Mouse (Mus musculus) heart, embryonic 16.5 days (tissue): ENCODE data around the gene Scaf4. TPM values are rescaled to one million over a fixed set of nuclear protein-coding genes. Genes with fewer than 3 reads are reported as not detected.

ENCODE experiments used
- ATAC-seq: fragments of 200-750 bp; cut with Nextera tagmentation; replicated peaks from 2 replicates; pipeline ENCODE4 v1.8.0; 2017; ENCODE audit warnings: moderate number of reproducible peaks; ENCODE audit not compliant: insufficient read depth, low FRiP score; ENCODE audit errors: extremely low read depth
- H3K27ac ChIP-seq: fragments of 300-500 bp; sonication (generic); 2 replicates; pipeline ENCODE4 v1.5.1; 2014; ENCODE audit warnings: mild to moderate bottlenecking, low read length, control low read depth, moderate library complexity
- H3K27me3 ChIP-seq: fragments of 300-500 bp; sonication (generic); 2 replicates; pipeline ENCODE4 v1.6.1; 2014; ENCODE audit warnings: low read length, mixed read lengths; ENCODE audit not compliant: control insufficient read depth, insufficient read depth
- H3K36me3 ChIP-seq: fragments of 300-500 bp; sonication (generic); 2 replicates; pipeline ENCODE4 v1.6.1; 2014; ENCODE audit not compliant: control insufficient read depth, insufficient read depth
- H3K4me1 ChIP-seq: fragments of 300-500 bp; sonication (generic); 2 replicates; pipeline ENCODE4 v1.6.1; 2014; ENCODE audit warnings: low read length, mixed read lengths; ENCODE audit not compliant: control insufficient read depth, insufficient read depth
- H3K4me2 ChIP-seq: fragments of 300-500 bp; sonication (generic); 2 replicates; pipeline ENCODE4 v1.6.1; 2014; ENCODE audit warnings: low read depth, mild to moderate bottlenecking, control low read depth, low read length
- H3K4me3 ChIP-seq: fragments of 300-500 bp; sonication (generic); 2 replicates; pipeline ENCODE4 v1.5.1; 2014; ENCODE audit warnings: mild to moderate bottlenecking, control low read depth, low read length
- H3K9ac ChIP-seq: fragments of 300-500 bp; sonication (generic); 2 replicates; pipeline ENCODE4 v1.6.1; 2014; ENCODE audit warnings: low read length, control low read depth
- H3K9me3 ChIP-seq: fragments of 300-500 bp; sonication (generic); replicated peaks from 2 replicates; pipeline ENCODE4 v1.6.1; 2016; ENCODE audit warnings: low read length; ENCODE audit not compliant: control insufficient read depth
- WGBS: fragments of 180-500 bp; shearing (Covaris S2); extraction: QIAGEN DNeasy Blood & Tissue Kit; methylation state at CpG from one replicate; pipeline ENCODE4 v1.1.7; 2014; 5-methylcytosine and 5-hydroxymethylcytosine counted together
- polyA plus RNA-seq: library from polyadenylated mRNA; unstranded; fragments of >200 nt; fragmentation: Nextera tagmentation; extraction: Ambion mirVana; gene quantifications from 2 replicates; pipeline ENCODE4 v1.2.1, GENCODE M21; 2015

Scaf4 gene
- polyA plus RNA-seq, 1 experiment from 2014 or later, result 17.0 TPM

DNA sequence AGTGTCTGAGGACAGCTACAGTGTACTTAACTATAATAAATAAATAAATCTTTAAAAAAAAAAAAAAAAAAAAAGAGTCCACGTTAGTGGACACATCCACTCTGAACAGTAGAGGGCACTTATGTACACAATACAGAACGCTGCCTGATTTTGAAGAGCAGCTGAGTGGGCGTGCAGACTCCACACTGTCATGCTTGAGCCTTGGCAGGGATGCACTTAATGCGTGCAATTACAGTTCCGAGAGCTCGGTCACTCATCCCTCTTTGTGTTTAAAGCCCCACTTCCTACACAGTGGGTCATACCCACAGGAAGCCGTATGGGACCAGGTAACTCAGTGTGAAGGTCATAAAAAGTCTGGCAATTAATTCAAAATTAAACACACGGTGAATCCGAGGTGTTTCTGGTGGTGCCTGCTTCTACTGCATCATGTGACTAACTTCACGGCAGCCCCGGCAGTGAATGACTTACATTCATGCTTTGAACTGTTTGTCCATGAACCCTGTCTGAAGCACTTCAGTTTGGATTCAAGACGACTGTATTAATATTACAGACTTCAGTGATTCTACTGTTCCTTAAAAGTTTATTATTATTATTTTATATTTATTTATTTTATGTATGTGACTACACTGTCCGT is 28.3 kb upstream of the Scaf4 start:
- Histone ChIP-seq H3K27me3 (no peaks in the 10 kb centered on the region), H3K9ac (no peak overlapping the region), H3K4me1 (no peaks in the 10 kb centered on the region), H3K27ac (no peak overlapping the region), H3K36me3 (no peaks in the 10 kb centered on the region), H3K4me2 (no peak overlapping the region), H3K4me3 (no peak overlapping the region), H3K9me3 (no peaks in the 10 kb centered on the region)
- 0 out of 2 replicates have a peak, but pooled peaks have one; percentile 6 for ATAC-seq
- 62% methylated on average over 13 of the region's 13 CpGs for WGBS

DNA sequence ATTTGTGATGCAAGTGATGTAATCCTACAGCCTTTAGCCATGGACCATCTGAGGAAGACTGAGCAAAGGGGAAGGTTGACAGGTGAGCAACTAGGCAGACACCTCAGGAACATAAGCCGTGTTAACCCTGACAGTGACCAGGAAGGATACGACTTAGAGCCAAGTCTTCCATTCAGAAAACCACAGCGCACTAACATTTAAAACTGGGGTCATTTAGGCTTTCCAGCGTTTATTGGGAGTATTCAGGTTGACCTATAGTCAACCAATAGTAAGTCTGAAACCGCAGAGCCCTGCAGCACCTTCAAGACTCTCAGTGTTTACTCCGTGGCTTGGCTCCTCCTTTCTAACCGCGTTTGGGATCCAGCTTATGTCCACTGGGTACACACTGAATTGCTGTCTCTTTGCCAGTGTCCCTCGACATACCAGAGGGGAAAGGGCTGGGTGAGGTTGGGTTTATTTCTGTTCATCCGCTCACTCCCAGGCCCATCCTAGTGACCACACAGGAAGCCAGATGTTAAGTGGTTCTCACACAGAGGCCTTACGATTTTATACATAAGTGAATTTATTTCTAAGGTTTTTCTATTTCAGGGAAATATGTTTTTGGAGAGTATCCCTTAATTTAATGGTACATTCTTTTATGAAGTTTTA is 26.3 kb upstream of the Scaf4 start:
- Histone ChIP-seq H3K4me3 (no peak overlapping the region), H3K9ac (no peak overlapping the region), H3K36me3 (no peaks in the 10 kb centered on the region), H3K4me1 (no peaks in the 10 kb centered on the region), H3K27ac (no peak overlapping the region), H3K9me3 (no peaks in the 10 kb centered on the region), H3K4me2 (no peak overlapping the region), H3K27me3 (no peaks in the 10 kb centered on the region)
- ATAC-seq, result no peak
- 70% methylated on average over 11 of the region's 11 CpGs for WGBS

- Histone ChIP-seq H3K27ac (no peak overlapping the region), H3K4me3 (no peak overlapping the region), H3K4me1 (no peaks in the 10 kb centered on the region), H3K9ac (no peak overlapping the region), H3K36me3 (no peaks in the 10 kb centered on the region), H3K27me3 (no peaks in the 10 kb centered on the region), H3K9me3 (no peaks in the 10 kb centered on the region), H3K4me2 (no peak overlapping the region)
- ATAC-seq, result no peak
- WGBS, result 74% methylated on average over 3 of the region's 3 CpGs
Measured at GRCm38 (mm10) chr16:90309784-90310183, 25.5 kb upstream of the Scaf4 start.

GRCm38 (mm10) chr16:90303988-90304299 is 19.6 kb upstream of the Scaf4 start:
- Histone ChIP-seq H3K4me1 (peaks cover 7% of the 10 kb centered on the region; the same call in 1 of the 2 replicates), H3K4me3 (no peak overlapping the region), H3K9ac (no peak overlapping the region), H3K27ac (peak overlapping the region; percentile 56), H3K36me3 (no peaks in the 10 kb centered on the region), H3K9me3 (no peaks in the 10 kb centered on the region), H3K27me3 (no peaks in the 10 kb centered on the region), H3K4me2 (no peak overlapping the region)
- ATAC-seq, result peak; percentile 73; the same call in 1 of the 2 replicates
- 44% methylated on average over 2 of the region's 2 CpGs for whole genome bisulfite sequencing

DNA sequence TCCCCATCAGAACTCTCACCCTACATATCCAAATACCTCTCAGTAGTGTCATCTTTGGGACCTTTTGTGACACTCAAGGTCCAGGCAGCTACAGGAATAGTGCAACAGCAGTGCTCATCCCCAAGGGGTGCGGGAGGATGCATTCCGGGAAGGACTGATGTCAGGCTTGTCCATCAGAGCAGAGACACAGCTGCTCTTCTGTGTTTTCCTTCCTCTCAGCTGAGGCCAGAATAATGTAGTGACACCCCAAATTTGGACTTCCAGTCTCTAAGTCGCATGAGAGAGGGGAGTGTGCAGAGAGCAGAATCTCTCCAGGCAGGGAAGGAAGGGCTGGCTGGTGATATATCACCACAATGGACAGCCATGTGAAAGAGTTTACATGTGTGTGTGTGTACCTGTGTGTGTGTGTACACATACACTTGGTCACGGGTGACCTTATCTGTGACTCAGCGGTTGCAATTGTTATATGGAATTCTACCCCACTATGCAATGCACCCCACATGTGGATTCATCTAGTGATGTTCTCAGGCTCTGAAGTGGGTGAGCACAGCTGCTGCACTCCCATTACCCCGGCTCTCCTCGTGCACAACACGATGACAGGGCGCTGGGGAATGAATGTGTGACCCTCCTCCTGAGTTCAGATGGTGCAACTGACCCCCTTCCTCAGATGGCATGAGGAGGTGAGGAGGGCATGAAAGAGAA is 19.1 kb upstream of the Scaf4 start:
- peaks cover 7% of the 10 kb centered on the region; the same call in 1 of the 2 replicates for H3K4me1 ChIP-seq
- H3K36me3 ChIP-seq, result no peaks in the 10 kb centered on the region
- no peaks in the 10 kb centered on the region; the same call in 1 of the 2 replicates for H3K27me3 ChIP-seq
- no peak overlapping the region for H3K4me3 ChIP-seq
- no peak overlapping the region for H3K4me2 ChIP-seq
- no peak overlapping the region for H3K9ac ChIP-seq
- H3K27ac ChIP-seq, result peak overlapping the region; percentile 56
- no peak; the same call in none of the 2 replicates for ATAC-seq
- 54% methylated on average over 9 of the region's 9 CpGs for WGBS
- no peaks in the 10 kb centered on the region for H3K9me3 ChIP-seq

DNA sequence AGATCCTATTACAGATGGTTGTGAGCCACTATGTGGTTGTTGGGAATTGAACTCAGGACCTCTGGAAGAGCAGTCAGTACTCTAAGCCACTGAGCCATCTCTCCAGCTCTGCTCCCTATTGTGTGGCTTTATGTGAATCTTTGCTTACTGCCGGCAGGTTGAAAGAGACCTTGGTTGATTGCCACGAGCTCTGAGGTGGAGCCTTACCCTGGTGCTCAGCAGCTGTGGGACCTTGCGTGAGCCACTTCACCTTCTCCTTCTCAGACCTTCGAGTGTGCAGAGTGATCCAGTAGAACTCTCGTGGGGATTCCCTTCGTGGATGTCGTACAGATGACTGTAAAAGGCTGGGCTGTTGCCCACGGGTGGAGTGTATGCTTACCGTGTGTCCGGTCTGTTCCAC is 17.4 kb upstream of the Scaf4 start:
- Histone ChIP-seq H3K9ac (no peak overlapping the region), H3K4me1 (peaks cover 7% of the 10 kb centered on the region), H3K9me3 (no peaks in the 10 kb centered on the region), H3K4me2 (no peak overlapping the region), H3K27ac (no peak overlapping the region), H3K36me3 (no peaks in the 10 kb centered on the region), H3K4me3 (no peak overlapping the region), H3K27me3 (peaks cover 4% of the 10 kb centered on the region)
- ATAC-seq, result no peak
- WGBS, result 79% methylated on average over 10 of the region's 10 CpGs

DNA sequence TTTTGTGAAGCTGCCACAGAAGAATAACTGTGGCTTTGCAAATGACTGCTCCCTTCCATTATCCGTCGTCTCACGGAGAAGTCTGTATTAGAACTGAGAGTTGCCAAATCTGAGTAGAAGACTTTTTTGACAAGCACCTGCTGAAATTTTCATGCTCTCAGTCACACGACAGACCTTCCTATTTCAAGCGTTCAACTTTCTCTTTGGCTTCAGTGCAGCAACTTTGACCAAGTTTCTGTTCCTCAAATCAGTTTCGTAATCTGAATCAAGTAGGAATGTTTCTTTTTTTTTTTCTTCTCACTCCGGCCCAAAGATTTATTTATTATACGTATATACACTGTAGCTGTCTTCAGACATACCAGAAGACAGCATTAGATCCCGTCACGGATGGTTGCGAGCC is 16.6 kb upstream of the Scaf4 start:
- H3K9me3 ChIP-seq, result no peaks in the 10 kb centered on the region
- peaks cover 4% of the 10 kb centered on the region for H3K27me3 ChIP-seq
- H3K4me3 ChIP-seq, result no peak overlapping the region
- no peak overlapping the region for H3K27ac ChIP-seq
- H3K4me2 ChIP-seq, result no peak overlapping the region
- no peaks in the 10 kb centered on the region for H3K36me3 ChIP-seq
- ATAC-seq, result no peak
- peaks cover 7% of the 10 kb centered on the region for H3K4me1 ChIP-seq
- 87% methylated on average over 11 of the region's 11 CpGs for WGBS
- H3K9ac ChIP-seq, result no peak overlapping the region

- Histone ChIP-seq H3K4me3 (no peak overlapping the region), H3K4me2 (no peak overlapping the region), H3K27me3 (peaks cover 4% of the 10 kb centered on the region), H3K9ac (no peak overlapping the region), H3K27ac (no peak overlapping the region), H3K9me3 (no peaks in the 10 kb centered on the region), H3K4me1 (peaks cover 7% of the 10 kb centered on the region), H3K36me3 (no peaks in the 10 kb centered on the region)
- ATAC-seq, result no peak
Measured at GRCm38 (mm10) chr16:90299591-90299990, 15.3 kb upstream of the Scaf4 start.
